ENCODE assay signal across 16 mouse cellular contexts in the genomic region with DNA sequence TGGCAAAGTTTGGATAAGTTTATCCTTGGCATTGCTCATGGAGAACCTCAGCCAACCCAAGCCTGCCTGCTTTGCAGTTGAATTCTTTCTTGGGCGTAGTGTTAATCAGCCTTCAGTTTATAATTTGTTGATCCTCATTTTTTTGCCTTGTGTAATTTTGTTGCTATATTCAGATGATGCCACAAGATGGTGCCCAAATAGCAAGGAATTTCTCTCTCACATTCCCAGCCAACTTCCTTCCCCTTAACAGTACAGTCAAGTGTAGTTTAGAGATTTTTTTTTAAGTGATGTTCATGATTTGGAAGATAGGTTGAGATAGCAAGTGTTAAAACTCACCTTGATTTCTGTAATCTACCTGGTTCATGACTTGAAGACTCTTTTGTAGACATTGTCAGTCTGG. TPM values are rescaled to one million over a fixed set of nuclear protein-coding genes. Genes with fewer than 3 reads are reported as not detected.
DNase-seq lines count a peak whose midpoint lies in the region; ATAC-seq and TF ChIP-seq lines count a peak whose summit lies in the region.
"Had no signal": no experiment of that assay in that cellular context is flagged by ENCODE, and none has a peak within 500 bp of the region (broad histone marks: within the 10 kb centered on the region; RNA-seq: fewer than 3 reads in every experiment).

No protein-coding gene starts in this region.

- TF ChIP-seq EP300 in stomach, postnatal 0 days (optimal IDR thresholded peaks at IDR 0.05): no peak

- H3K27me3 ChIP-seq in forebrain, embryonic 14.5 days (replicated peaks; ENCODE audit: control insufficient read depth, insufficient read depth, low read length): no peaks in the 10 kb centered on the region
- no peaks in the 10 kb centered on the region for H3K27me3 ChIP-seq in forebrain, embryonic 15.5 days
- H3K27me3 ChIP-seq in kidney, postnatal 0 days (ENCODE audit: insufficient read depth, low read length): no peaks in the 10 kb centered on the region
- no peaks in the 10 kb centered on the region for H3K27me3 ChIP-seq in midbrain, embryonic 14.5 days (ENCODE audit: control insufficient read depth, insufficient read depth, low read length)
- no peaks in the 10 kb centered on the region for H3K27me3 ChIP-seq in midbrain, embryonic 15.5 days (replicated peaks)
- H3K27me3 ChIP-seq in stomach, postnatal 0 days (ENCODE audit: control insufficient read depth, insufficient read depth, low read length): no peaks in the 10 kb centered on the region
- H3K27me3 ChIP-seq: heart, embryonic 12.5 days; hindbrain, embryonic 13.5 days; liver, embryonic 12.5 days; megakaryocyte, embryonic 14.5 days had no signal

- 64% methylated on average over 1 of the region's 1 CpGs for WGBS in forebrain, embryonic 14.5 days
- WGBS in forebrain, embryonic 15.5 days: 59% methylated on average over 1 of the region's 1 CpGs
- WGBS in kidney, postnatal 0 days: 59% methylated on average over 1 of the region's 1 CpGs
- 91% methylated on average over 1 of the region's 1 CpGs for WGBS in midbrain, embryonic 14.5 days
- WGBS in midbrain, embryonic 15.5 days: 71% methylated on average over 1 of the region's 1 CpGs
- 32% methylated on average over 1 of the region's 1 CpGs for WGBS in stomach, postnatal 0 days

- H3K4me1 ChIP-seq in forebrain, embryonic 14.5 days (ENCODE audit: control insufficient read depth, insufficient read depth, low read length): peaks cover 9% of the 10 kb centered on the region; the same call in 1 of the 2 replicates
- peaks cover 8% of the 10 kb centered on the region; the same call in 1 of the 2 replicates for H3K4me1 ChIP-seq in forebrain, embryonic 15.5 days
- H3K4me1 ChIP-seq in kidney, postnatal 0 days (replicated peaks; ENCODE audit: insufficient read depth, low read length): no peaks in the 10 kb centered on the region
- H3K4me1 ChIP-seq in midbrain, embryonic 14.5 days (ENCODE audit: control insufficient read depth, insufficient read depth, low read length): no peaks in the 10 kb centered on the region
- H3K4me1 ChIP-seq in midbrain, embryonic 15.5 days: no peaks in the 10 kb centered on the region
- no peaks in the 10 kb centered on the region for H3K4me1 ChIP-seq in stomach, postnatal 0 days (replicated peaks; ENCODE audit: control insufficient read depth, insufficient read depth)
- H3K4me1 ChIP-seq: hindbrain, embryonic 13.5 days had no signal

- H3K27ac ChIP-seq in forebrain, embryonic 14.5 days (ENCODE audit: low read depth, low read length): no peak overlapping the region
- H3K27ac ChIP-seq in forebrain, embryonic 15.5 days (replicated peaks): no peak overlapping the region
- H3K27ac ChIP-seq in kidney, postnatal 0 days: no peak overlapping the region
- no peak overlapping the region for H3K27ac ChIP-seq in midbrain, embryonic 14.5 days (replicated peaks; ENCODE audit: low read depth, low read length)
- H3K27ac ChIP-seq in midbrain, embryonic 15.5 days: no peak overlapping the region
- H3K27ac ChIP-seq in stomach, postnatal 0 days (replicated peaks): no peak overlapping the region
- H3K27ac ChIP-seq: hindbrain, embryonic 13.5 days; liver, embryonic 12.5 days had no signal

- peaks cover 8% of the 10 kb centered on the region; the same call in 1 of the 2 replicates for H3K36me3 ChIP-seq in forebrain, embryonic 14.5 days (ENCODE audit: control insufficient read depth, insufficient read depth, low read length)
- peaks cover 10% of the 10 kb centered on the region; the same call in 1 of the 2 replicates for H3K36me3 ChIP-seq in forebrain, embryonic 15.5 days
- H3K36me3 ChIP-seq in kidney, postnatal 0 days (ENCODE audit: insufficient read depth, low read length): peaks cover 17% of the 10 kb centered on the region
- H3K36me3 ChIP-seq in midbrain, embryonic 14.5 days (ENCODE audit: control insufficient read depth, insufficient read depth, low read length): peaks cover 16% of the 10 kb centered on the region; the same call in 1 of the 2 replicates
- no peaks in the 10 kb centered on the region for H3K36me3 ChIP-seq in midbrain, embryonic 15.5 days (replicated peaks)
- 0 out of 2 replicates have a peak, but pooled peaks cover 2% of the 10 kb centered on the region for H3K36me3 ChIP-seq in stomach, postnatal 0 days (ENCODE audit: control insufficient read depth, insufficient read depth, low read length)

- TF ChIP-seq CTCF in kidney, postnatal 0 days (IDR thresholded peaks at IDR 0.05; ENCODE audit: low read depth): peak; percentile 71
- peak; percentile 78 for TF ChIP-seq CTCF in stomach, postnatal 0 days (IDR thresholded peaks at IDR 0.05; ENCODE audit: low read depth)

- peak; percentile 67 for DNase-seq in forebrain, embryonic 14.5 days (ENCODE audit: low spot score)
- peak; percentile 69 for DNase-seq in kidney, postnatal 0 days (ENCODE audit: low spot score)
- DNase-seq in kidney, postnatal 10 days: no peak
- DNase-seq in midbrain, embryonic 14.5 days: peak; percentile 63
- DNase-seq in stomach, postnatal 0 days (ENCODE audit: low spot score): no peak
- DNase-seq in urinary bladder, adult 2 months (ENCODE audit: low spot score): no peak
- DNase-seq: cerebellum, postnatal 36 days; thymus, postnatal 36 days had no signal

- no peak for ATAC-seq in forebrain, embryonic 14.5 days
- no peak for ATAC-seq in forebrain, embryonic 15.5 days (replicated peaks)
- no peak for ATAC-seq in kidney, postnatal 0 days (replicated peaks; ENCODE audit: low FRiP score, low read depth)
- no peak for ATAC-seq in midbrain, embryonic 14.5 days (ENCODE audit: low FRiP score, low TSS enrichment)
- no peak for ATAC-seq in midbrain, embryonic 15.5 days (replicated peaks)
- no peak for ATAC-seq in stomach, postnatal 0 days (ENCODE audit: low FRiP score, low TSS enrichment)
- ATAC-seq: liver, embryonic 12.5 days had no signal

- no peaks in the 10 kb centered on the region for H3K9me3 ChIP-seq in forebrain, embryonic 14.5 days (replicated peaks; ENCODE audit: control insufficient read depth, low read length)
- no peaks in the 10 kb centered on the region for H3K9me3 ChIP-seq in forebrain, embryonic 15.5 days
- H3K9me3 ChIP-seq in kidney, postnatal 0 days (replicated peaks; ENCODE audit: low read length): no peaks in the 10 kb centered on the region
- H3K9me3 ChIP-seq in midbrain, embryonic 14.5 days (ENCODE audit: control insufficient read depth, low read length): no peaks in the 10 kb centered on the region
- no peaks in the 10 kb centered on the region for H3K9me3 ChIP-seq in midbrain, embryonic 15.5 days
- H3K9me3 ChIP-seq in stomach, postnatal 0 days (ENCODE audit: control insufficient read depth, low read length): no peaks in the 10 kb centered on the region
- H3K9me3 ChIP-seq: heart, embryonic 12.5 days; hindbrain, embryonic 13.5 days; liver, embryonic 12.5 days; megakaryocyte, embryonic 14.5 days had no signal

- H3K4me2 ChIP-seq in forebrain, embryonic 14.5 days (ENCODE audit: low read length): no peak overlapping the region
- no peak overlapping the region for H3K4me2 ChIP-seq in forebrain, embryonic 15.5 days (replicated peaks)
- H3K4me2 ChIP-seq in kidney, postnatal 0 days (ENCODE audit: low read length): no peak overlapping the region
- no peak overlapping the region for H3K4me2 ChIP-seq in midbrain, embryonic 14.5 days (ENCODE audit: low read length)
- H3K4me2 ChIP-seq in midbrain, embryonic 15.5 days: no peak overlapping the region
- no peak overlapping the region for H3K4me2 ChIP-seq in stomach, postnatal 0 days (replicated peaks; ENCODE audit: low read depth)
- H3K4me2 ChIP-seq: heart, embryonic 12.5 days; hindbrain, embryonic 13.5 days; liver, embryonic 12.5 days had no signal

- no peak overlapping the region for H3K4me3 ChIP-seq in forebrain, embryonic 14.5 days (ENCODE audit: low read depth, low read length)
- no peak overlapping the region for H3K4me3 ChIP-seq in forebrain, embryonic 15.5 days
- H3K4me3 ChIP-seq in kidney, postnatal 0 days (replicated peaks; ENCODE audit: low read depth, low read length): no peak overlapping the region
- no peak overlapping the region for H3K4me3 ChIP-seq in midbrain, embryonic 14.5 days (replicated peaks; ENCODE audit: low read depth, low read length)
- H3K4me3 ChIP-seq in midbrain, embryonic 15.5 days: no peak overlapping the region
- no peak overlapping the region for H3K4me3 ChIP-seq in stomach, postnatal 0 days (ENCODE audit: low read depth, low read length)
- H3K4me3 ChIP-seq: erythroblast, embryonic 14.5 days; heart, embryonic 12.5 days; hindbrain, embryonic 13.5 days; liver, embryonic 12.5 days; megakaryocyte, embryonic 14.5 days; myocyte had no signal

- no peak overlapping the region for H3K9ac ChIP-seq in forebrain, embryonic 14.5 days (ENCODE audit: low read length)
- no peak overlapping the region for H3K9ac ChIP-seq in forebrain, embryonic 15.5 days (replicated peaks)
- no peak overlapping the region for H3K9ac ChIP-seq in kidney, postnatal 0 days (ENCODE audit: low read depth, low read length)
- H3K9ac ChIP-seq in midbrain, embryonic 14.5 days (replicated peaks; ENCODE audit: low read length): no peak overlapping the region
- no peak overlapping the region for H3K9ac ChIP-seq in midbrain, embryonic 15.5 days
- no peak overlapping the region for H3K9ac ChIP-seq in stomach, postnatal 0 days (ENCODE audit: low read length)
- H3K9ac ChIP-seq: heart, embryonic 12.5 days; hindbrain, embryonic 13.5 days; liver, embryonic 12.5 days had no signal

RNA-seq across cellular contexts. Expression of gene Loxl4, which starts 23.4 kb away (rescaled TPM):
- 0.07 and 0.13 TPM in 2 replicates for polyA plus RNA-seq in forebrain, embryonic 14.5 days (2014; fragmentation: Nextera tagmentation; extraction: Ambion mirVana)
- 0.11 and 0.18 TPM in 2 replicates for polyA plus RNA-seq in forebrain, embryonic 15.5 days (2015; fragmentation: Nextera tagmentation; extraction: Ambion mirVana)
- 1.2 and 1.5 TPM in 2 replicates for polyA plus RNA-seq in kidney, postnatal 0 days (2015; fragmentation: Nextera tagmentation; extraction: Ambion mirVana)
- polyA plus RNA-seq in midbrain, embryonic 14.5 days (2014; fragmentation: Nextera tagmentation; extraction: Ambion mirVana): 0.18 and 0.20 TPM in 2 replicates
- 0.14 TPM in 2 replicates for polyA plus RNA-seq in midbrain, embryonic 15.5 days (2015; fragmentation: Nextera tagmentation; extraction: Ambion mirVana)
- 2.2 and 3.1 TPM in 2 replicates for polyA plus RNA-seq in stomach, postnatal 0 days (2015; fragmentation: Nextera tagmentation; extraction: Ambion mirVana)
- 8.7 and 9.1 TPM in 2 replicates for polyA plus RNA-seq in urinary bladder, adult 2 months (2012; rRNA removed)
- polyA plus RNA-seq: erythroblast, embryonic 14.5 days had no signal

Comparison
In these comparisons a context has a peak if more than half of its experiments do, and no peak if none do; other contexts are left out.
1. DNase-seq: peak in forebrain, embryonic 14.5 days (single experiment), kidney, postnatal 0 days (single experiment) and midbrain, embryonic 14.5 days (single experiment); none in kidney, postnatal 10 days (single experiment), stomach, postnatal 0 days (single experiment) and urinary bladder, adult 2 months (single experiment).